Mouse (Mus musculus): ENCODE results near the gene Ccdc120. TPM values are rescaled to one million over a fixed set of nuclear protein-coding genes. Genes with fewer than 3 reads are reported as not detected.
"Not testable (repeated sequence)": the region's sequence is repeated elsewhere in the genome, so short reads cannot be mapped to it uniquely, and the experiment has no call there.

The Ccdc120 gene
- polyA plus RNA-seq, 1 experiment, result 2.4 TPM

- H3K4me2 ChIP-seq (ENCODE audit: low read depth), result peak within 1 kb of the TSS; percentile 73
- peak; percentile 75 for TF ChIP-seq POLR2A (IDR thresholded peaks at IDR 0.05; ENCODE audit: insufficient read length, low read depth)
- TF ChIP-seq TCF12 (IDR thresholded peaks at IDR 0.05; ENCODE audit: insufficient read depth, poor library complexity, severe bottlenecking), result no peak
- peak; percentile 69 for TF ChIP-seq POLR2AphosphoS2 (IDR thresholded peaks at IDR 0.05; ENCODE audit: insufficient read length, low read depth)
- no peak for TF ChIP-seq CEBPB (IDR thresholded peaks at IDR 0.05; ENCODE audit: insufficient read depth, poor library complexity, severe bottlenecking)
Observed at GRCm38 (mm10) chrX:7762137-7762920, 11.6 kb upstream of the Ccdc120 start, which contains the start of gene Tfe3. Gene Tfe3, plus strand, starts transcription at chrX:7762560.

GRCm38 (mm10) chrX:7753627-7754026, 2.9 kb upstream of the Ccdc120 start:
- H3K79me2 ChIP-seq (ENCODE audit: control insufficient read depth, insufficient read depth); H3K4me2 ChIP-seq (ENCODE audit: low read depth); H3K27me3 ChIP-seq (ENCODE audit: control insufficient read depth, insufficient read depth, insufficient read length); H3K4me3 ChIP-seq; H3ac ChIP-seq (ENCODE audit: control insufficient read depth, insufficient read length); H3K36me3 ChIP-seq (ENCODE audit: control insufficient read depth, insufficient read depth): not testable (repeated sequence)

More at GRCm38 (mm10) chrX:7762137-7762920, 11.6 kb upstream of the Ccdc120 start, which contains the start of gene Tfe3:
- no peaks in the 10 kb centered on the region for H3K36me3 ChIP-seq (ENCODE audit: control insufficient read depth, insufficient read depth)
- H3K27me3 ChIP-seq (ENCODE audit: control insufficient read depth, insufficient read depth, insufficient read length), result no peaks in the 10 kb centered on the region
- H3K4me3 ChIP-seq, result peak within 1 kb of the TSS; percentile 62
- H3ac ChIP-seq (ENCODE audit: control insufficient read depth, insufficient read length), result peak within 1 kb of the TSS; percentile 74
- H3K79me2 ChIP-seq (ENCODE audit: control insufficient read depth, insufficient read depth), result peaks cover 13% of the 10 kb centered on the region

GRCm38 (mm10) chrX:7745429-7745828, 5.3 kb downstream of the Ccdc120 start:
- no peaks in the 10 kb centered on the region for H3K79me2 ChIP-seq (ENCODE audit: control insufficient read depth, insufficient read depth)
- no peak overlapping the region for H3K4me2 ChIP-seq (ENCODE audit: low read depth)
- H3K27me3 ChIP-seq (ENCODE audit: control insufficient read depth, insufficient read depth, insufficient read length), result no peaks in the 10 kb centered on the region
- no peak overlapping the region for H3ac ChIP-seq (ENCODE audit: control insufficient read depth, insufficient read length)
- no peak overlapping the region for H3K4me3 ChIP-seq
- TF ChIP-seq SRF (IDR thresholded peaks at IDR 0.05; ENCODE audit: control insufficient read depth, insufficient read length, low read depth) (no peak), MYOG (IDR thresholded peaks at IDR 0.05; ENCODE audit: control insufficient read depth in 1 of 3, insufficient read depth in 1 of 3, insufficient read length in 2 of 3, low read depth in 2 of 3) (no peak), E2F4 (IDR thresholded peaks at IDR 0.05; ENCODE audit: insufficient read depth) (no peak), POLR2A (IDR thresholded peaks at IDR 0.05; ENCODE audit: insufficient read length, low read depth) (no peak), TCF3 (IDR thresholded peaks at IDR 0.05; ENCODE audit: insufficient read length, low read depth) (no peak)
- no peaks in the 10 kb centered on the region for H3K36me3 ChIP-seq (ENCODE audit: control insufficient read depth, insufficient read depth)

- Histone ChIP-seq H3ac (ENCODE audit: control insufficient read depth, insufficient read length) (no peak overlapping the region), H3K4me3 (no peak overlapping the region), H3K27me3 (ENCODE audit: control insufficient read depth, insufficient read depth, insufficient read length) (no peaks in the 10 kb centered on the region), H3K4me2 (ENCODE audit: low read depth) (no peak overlapping the region), H3K36me3 (ENCODE audit: control insufficient read depth, insufficient read depth) (no peaks in the 10 kb centered on the region), H3K79me2 (ENCODE audit: control insufficient read depth, insufficient read depth) (no peaks in the 10 kb centered on the region)
- TF ChIP-seq REST (IDR thresholded peaks at IDR 0.05; ENCODE audit: insufficient read depth, insufficient read length) (no peak), E2F4 (IDR thresholded peaks at IDR 0.05; ENCODE audit: insufficient read depth) (no peak), POLR2A (IDR thresholded peaks at IDR 0.05; ENCODE audit: insufficient read length, low read depth) (no peak), POLR2AphosphoS2 (IDR thresholded peaks at IDR 0.05; ENCODE audit: insufficient read length, low read depth) (no peak), CEBPB (IDR thresholded peaks at IDR 0.05; ENCODE audit: insufficient read depth, poor library complexity, severe bottlenecking) (no peak), SRF (IDR thresholded peaks at IDR 0.05; ENCODE audit: control insufficient read depth, insufficient read length, low read depth) (no peak), MAX (IDR thresholded peaks at IDR 0.05; ENCODE audit: low read depth) (no peak), TCF12 (IDR thresholded peaks at IDR 0.05; ENCODE audit: insufficient read depth, poor library complexity, severe bottlenecking) (no peak), MYOG (IDR thresholded peaks at IDR 0.05; ENCODE audit: control insufficient read depth in 1 of 3, insufficient read depth in 1 of 3, insufficient read length in 2 of 3, low read depth in 2 of 3) (no peak), USF1 (IDR thresholded peaks at IDR 0.05; ENCODE audit: low read depth) (no peak), TCF3 (IDR thresholded peaks at IDR 0.05; ENCODE audit: insufficient read length, low read depth) (no peak), MYOD1 (IDR thresholded peaks at IDR 0.05; ENCODE audit: control insufficient read depth in 1 of 3, insufficient read length in 2 of 3, low read depth in 2 of 3) (no peak)
Observed at GRCm38 (mm10) chrX:7744940-7745339, 5.8 kb downstream of the Ccdc120 start.

GRCm38 (mm10) chrX:7743470-7743869, 7.2 kb downstream of the Ccdc120 start:
- no peaks in the 10 kb centered on the region for H3K27me3 ChIP-seq (ENCODE audit: control insufficient read depth, insufficient read depth, insufficient read length)
- no peak overlapping the region for H3K4me3 ChIP-seq
- no peak overlapping the region for H3ac ChIP-seq (ENCODE audit: control insufficient read depth, insufficient read length)
- H3K4me2 ChIP-seq (ENCODE audit: low read depth), result no peak overlapping the region
- no peaks in the 10 kb centered on the region for H3K36me3 ChIP-seq (ENCODE audit: control insufficient read depth, insufficient read depth)
- no peaks in the 10 kb centered on the region for H3K79me2 ChIP-seq (ENCODE audit: control insufficient read depth, insufficient read depth)
- TF ChIP-seq MYOG (IDR thresholded peaks at IDR 0.05; ENCODE audit: control insufficient read depth in 1 of 3, insufficient read depth in 1 of 3, insufficient read length in 2 of 3, low read depth in 2 of 3) (no peak), MAX (IDR thresholded peaks at IDR 0.05; ENCODE audit: low read depth) (no peak), E2F4 (IDR thresholded peaks at IDR 0.05; ENCODE audit: insufficient read depth) (no peak), TCF3 (IDR thresholded peaks at IDR 0.05; ENCODE audit: insufficient read length, low read depth) (no peak), SRF (IDR thresholded peaks at IDR 0.05; ENCODE audit: control insufficient read depth, insufficient read length, low read depth) (no peak), REST (IDR thresholded peaks at IDR 0.05; ENCODE audit: insufficient read depth, insufficient read length) (no peak), TCF12 (IDR thresholded peaks at IDR 0.05; ENCODE audit: insufficient read depth, poor library complexity, severe bottlenecking) (no peak), POLR2A (IDR thresholded peaks at IDR 0.05; ENCODE audit: insufficient read length, low read depth) (no peak), POLR2AphosphoS2 (IDR thresholded peaks at IDR 0.05; ENCODE audit: insufficient read length, low read depth) (no peak), CEBPB (IDR thresholded peaks at IDR 0.05; ENCODE audit: insufficient read depth, poor library complexity, severe bottlenecking) (no peak), USF1 (IDR thresholded peaks at IDR 0.05; ENCODE audit: low read depth) (no peak)

All from myocyte (in vitro differentiated cells).